In genomic region chr17:14353219-14354079, GRCm38 (mm10) we compare ENCODE assay signal across 18 mouse cellular contexts.
A peak's percentile ranks its signal among the peaks of the same experiment; 100 is the strongest.
DNase-seq lines count a peak whose midpoint lies in the region; ATAC-seq lines count a peak whose summit lies in the region.
"Had no signal": no experiment of that assay in that cellular context is flagged by ENCODE, and none has a peak within 500 bp of the region (broad histone marks: within the 10 kb centered on the region; RNA-seq: fewer than 3 reads in every experiment).

No protein-coding gene starts in this region.

- H3K4me1 ChIP-seq in kidney, embryonic 16.5 days (ENCODE audit: insufficient read depth, low read length): peaks cover 11% of the 10 kb centered on the region; the same call in 1 of the 2 replicates
- peaks cover 8% of the 10 kb centered on the region for H3K4me1 ChIP-seq in intestine, embryonic 14.5 days (replicated peaks; ENCODE audit: control insufficient read depth, insufficient read depth, low read length)
- no peaks in the 10 kb centered on the region for H3K4me1 ChIP-seq in stomach, embryonic 16.5 days (ENCODE audit: control insufficient read depth, insufficient read depth, low read length)
- H3K4me1 ChIP-seq in hindbrain, embryonic 14.5 days (replicated peaks; ENCODE audit: control insufficient read depth, insufficient read depth, low read length): no peaks in the 10 kb centered on the region
- H3K4me1 ChIP-seq: forebrain, embryonic 12.5 days; hindbrain, embryonic 15.5 days; midbrain, embryonic 12.5 days had no signal

- H3K27me3 ChIP-seq in kidney, embryonic 16.5 days (ENCODE audit: insufficient read depth, low read length): no peaks in the 10 kb centered on the region
- H3K27me3 ChIP-seq in intestine, embryonic 14.5 days (replicated peaks; ENCODE audit: control insufficient read depth, insufficient read depth, low read length): no peaks in the 10 kb centered on the region
- H3K27me3 ChIP-seq in stomach, embryonic 16.5 days (ENCODE audit: control insufficient read depth, insufficient read depth, low read length): no peaks in the 10 kb centered on the region
- H3K27me3 ChIP-seq in hindbrain, embryonic 14.5 days (ENCODE audit: control insufficient read depth, insufficient read depth, low read length): no peaks in the 10 kb centered on the region
- H3K27me3 ChIP-seq: forebrain, embryonic 12.5 days; hindbrain, embryonic 15.5 days; midbrain, embryonic 12.5 days had no signal

- H3K36me3 ChIP-seq in kidney, embryonic 16.5 days (ENCODE audit: insufficient read depth, low read length): 0 out of 2 replicates have a peak, but pooled peaks cover 5% of the 10 kb centered on the region
- H3K36me3 ChIP-seq in intestine, embryonic 14.5 days (ENCODE audit: control insufficient read depth, insufficient read depth, low read length): 0 out of 2 replicates have a peak, but pooled peaks cover 6% of the 10 kb centered on the region
- H3K36me3 ChIP-seq in stomach, embryonic 16.5 days (ENCODE audit: control insufficient read depth, insufficient read depth, low read length): no peaks in the 10 kb centered on the region
- H3K36me3 ChIP-seq in hindbrain, embryonic 14.5 days (replicated peaks; ENCODE audit: control insufficient read depth, insufficient read depth): no peaks in the 10 kb centered on the region
- H3K36me3 ChIP-seq: forebrain, embryonic 12.5 days; hindbrain, embryonic 15.5 days; limb, embryonic 10.5 days; midbrain, embryonic 12.5 days had no signal

- no peak for DNase-seq in kidney, postnatal 25 days
- DNase-seq in intestine, embryonic 14.5 days (ENCODE audit: low spot score): peak; percentile 64
- DNase-seq in kidney, postnatal 4 days: peak; percentile 40 to 58
- no peak for DNase-seq in thymus, postnatal 25 days
- DNase-seq in hindbrain, embryonic 14.5 days (ENCODE audit: low spot score): no peak
- DNase-seq: adrenal gland, postnatal 36 days; cerebellum, adult 8-10 months; gastrocnemius, postnatal 25 days; heart, postnatal 10 days; lung, adult 2 months; lung, postnatal 4 days had no signal

- no peak overlapping the region for H3K4me2 ChIP-seq in kidney, embryonic 16.5 days (replicated peaks; ENCODE audit: low read depth, low read length)
- no peak overlapping the region for H3K4me2 ChIP-seq in intestine, embryonic 14.5 days (ENCODE audit: low read length)
- no peak overlapping the region for H3K4me2 ChIP-seq in stomach, embryonic 16.5 days (ENCODE audit: low read depth, low read length)
- H3K4me2 ChIP-seq in hindbrain, embryonic 14.5 days (replicated peaks): no peak overlapping the region
- H3K4me2 ChIP-seq: forebrain, embryonic 12.5 days; hindbrain, embryonic 15.5 days; liver, embryonic 11.5 days; midbrain, embryonic 12.5 days had no signal

- WGBS in kidney, embryonic 16.5 days: 74% methylated on average over 10 of the region's 10 CpGs
- 31% methylated on average over 10 of the region's 10 CpGs for WGBS in intestine, embryonic 14.5 days
- 55% methylated on average over 10 of the region's 10 CpGs for WGBS in stomach, embryonic 16.5 days
- WGBS in hindbrain, embryonic 14.5 days: 88% methylated on average over 10 of the region's 10 CpGs

- H3K4me3 ChIP-seq in kidney, embryonic 16.5 days (ENCODE audit: low read length): no peak overlapping the region
- H3K4me3 ChIP-seq in intestine, embryonic 14.5 days (ENCODE audit: low read depth, low read length): no peak overlapping the region
- no peak overlapping the region for H3K4me3 ChIP-seq in stomach, embryonic 16.5 days (replicated peaks; ENCODE audit: low read length)
- no peak overlapping the region for H3K4me3 ChIP-seq in hindbrain, embryonic 14.5 days (replicated peaks; ENCODE audit: low read length)
- H3K4me3 ChIP-seq: forebrain, embryonic 12.5 days; hindbrain, embryonic 15.5 days; limb, embryonic 10.5 days; midbrain, embryonic 12.5 days had no signal

- H3K27ac ChIP-seq in kidney, embryonic 16.5 days (ENCODE audit: low read length): peak overlapping the region; percentile 49; the same call in 1 of the 2 replicates
- peak overlapping the region; percentile 80 for H3K27ac ChIP-seq in intestine, embryonic 14.5 days (ENCODE audit: low read depth)
- H3K27ac ChIP-seq in stomach, embryonic 16.5 days (ENCODE audit: low read length): peak overlapping the region; percentile 58
- no peak overlapping the region for H3K27ac ChIP-seq in hindbrain, embryonic 14.5 days
- H3K27ac ChIP-seq: forebrain, embryonic 12.5 days; hindbrain, embryonic 15.5 days; limb, embryonic 10.5 days; midbrain, embryonic 12.5 days had no signal

- H3K9ac ChIP-seq in kidney, embryonic 16.5 days (replicated peaks; ENCODE audit: low read length): no peak overlapping the region
- no peak overlapping the region for H3K9ac ChIP-seq in intestine, embryonic 14.5 days (ENCODE audit: low read length)
- no peak overlapping the region for H3K9ac ChIP-seq in stomach, embryonic 16.5 days (ENCODE audit: low read length)
- no peak overlapping the region for H3K9ac ChIP-seq in hindbrain, embryonic 14.5 days
- H3K9ac ChIP-seq: forebrain, embryonic 12.5 days; hindbrain, embryonic 15.5 days; midbrain, embryonic 12.5 days had no signal

- ATAC-seq in kidney, embryonic 16.5 days (ENCODE audit: low FRiP score, low TSS enrichment): peak; percentile 78
- ATAC-seq in intestine, embryonic 14.5 days (replicated peaks; ENCODE audit: low FRiP score, low TSS enrichment, low read depth): peak; percentile 92
- peak; percentile 90 for ATAC-seq in stomach, embryonic 16.5 days (ENCODE audit: insufficient read depth, low FRiP score)
- no peak for ATAC-seq in hindbrain, embryonic 14.5 days (ENCODE audit: low FRiP score)

- H3K9me3 ChIP-seq in kidney, embryonic 16.5 days (ENCODE audit: low read length): peaks cover 6% of the 10 kb centered on the region
- no peaks in the 10 kb centered on the region for H3K9me3 ChIP-seq in intestine, embryonic 14.5 days (ENCODE audit: control insufficient read depth, low read length)
- peaks cover 5% of the 10 kb centered on the region; the same call in 1 of the 2 replicates for H3K9me3 ChIP-seq in stomach, embryonic 16.5 days (replicated peaks; ENCODE audit: control insufficient read depth, low read length)
- H3K9me3 ChIP-seq in hindbrain, embryonic 14.5 days (ENCODE audit: control insufficient read depth, low read length): no peaks in the 10 kb centered on the region
- H3K9me3 ChIP-seq: forebrain, embryonic 12.5 days; hindbrain, embryonic 15.5 days; limb, embryonic 10.5 days had no signal

Comparison
In these comparisons a context has a peak if more than half of its experiments do, and no peak if none do; other contexts are left out.
1. DNase-seq: peak in intestine, embryonic 14.5 days (single experiment) and kidney, postnatal 4 days (2 of 2); none in kidney, postnatal 25 days (0 of 2), thymus, postnatal 25 days (single experiment) and hindbrain, embryonic 14.5 days (single experiment).